Mouse (Mus musculus) thymus, postnatal 4 days (tissue): ENCODE results near the gene Frmd5.
"Not testable (repeated sequence)": the region's sequence is repeated elsewhere in the genome, so short reads cannot be mapped to it uniquely, and the experiment has no call there.

Source experiments
- DNase-seq: peaks from one replicate; pipeline ENCODE4 v3.0.0; 2021

Frmd5 gene

DNA sequence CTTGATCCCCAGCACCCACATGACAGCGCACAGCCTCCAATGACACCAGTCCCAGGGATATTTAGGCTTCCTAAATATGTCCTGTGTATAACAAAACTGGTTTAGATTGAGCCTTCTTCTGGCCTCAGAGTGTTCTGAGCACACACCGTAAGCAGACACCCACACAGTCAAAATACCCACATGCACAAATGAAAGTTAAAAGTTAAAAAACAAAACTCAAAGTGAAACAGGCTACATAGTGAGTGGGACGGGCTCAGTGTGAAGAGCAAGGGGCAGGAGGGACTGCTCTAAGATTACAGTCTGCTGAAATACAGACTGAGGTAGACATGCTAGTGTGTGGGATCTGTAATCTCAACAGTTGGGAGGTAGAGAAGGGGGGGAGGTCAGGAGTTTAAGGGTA is 236.8 kb downstream of the Frmd5 start:
- no peak for DNase-seq

DNA sequence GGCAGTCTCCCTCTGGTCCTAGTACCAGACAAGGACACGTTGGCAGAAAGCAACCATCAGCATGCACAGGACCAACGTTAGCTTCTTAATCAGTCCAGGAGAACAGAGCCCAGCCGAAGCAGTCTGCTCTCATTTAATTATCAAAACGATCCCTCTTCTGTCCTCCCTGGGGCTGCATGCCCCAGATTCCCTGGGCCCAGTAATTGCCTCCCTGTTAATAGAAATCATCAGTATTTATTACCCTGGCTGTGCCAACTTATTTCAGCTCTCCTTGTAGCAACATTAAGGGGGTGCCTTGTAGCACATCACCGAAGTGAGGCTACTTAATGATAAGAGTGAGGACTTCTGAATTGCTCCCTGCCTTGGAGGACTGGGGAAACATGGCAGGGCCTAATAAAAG is 241.0 kb downstream of the Frmd5 start:
- DNase-seq = no peak

DNA sequence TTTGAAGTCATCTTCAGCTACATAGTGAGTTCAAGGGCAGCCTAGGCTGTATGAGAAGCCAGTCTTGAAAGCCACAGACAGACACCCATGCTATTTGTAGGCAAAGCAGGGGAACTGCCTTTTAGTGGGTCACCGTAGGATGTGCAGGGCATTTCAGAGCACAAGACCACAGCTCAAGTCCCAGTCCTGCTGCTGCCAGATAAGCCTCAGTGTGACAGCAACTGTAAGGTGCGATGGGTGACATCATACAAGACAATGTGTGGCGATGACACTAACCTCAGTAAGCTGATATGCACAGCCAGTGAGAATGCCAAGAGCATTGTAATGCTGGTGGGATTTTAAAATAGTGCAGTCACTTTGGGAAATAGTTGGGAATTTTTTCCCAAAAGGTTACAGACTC is 243.8 kb downstream of the Frmd5 start:
- no peak for DNase-seq

DNA sequence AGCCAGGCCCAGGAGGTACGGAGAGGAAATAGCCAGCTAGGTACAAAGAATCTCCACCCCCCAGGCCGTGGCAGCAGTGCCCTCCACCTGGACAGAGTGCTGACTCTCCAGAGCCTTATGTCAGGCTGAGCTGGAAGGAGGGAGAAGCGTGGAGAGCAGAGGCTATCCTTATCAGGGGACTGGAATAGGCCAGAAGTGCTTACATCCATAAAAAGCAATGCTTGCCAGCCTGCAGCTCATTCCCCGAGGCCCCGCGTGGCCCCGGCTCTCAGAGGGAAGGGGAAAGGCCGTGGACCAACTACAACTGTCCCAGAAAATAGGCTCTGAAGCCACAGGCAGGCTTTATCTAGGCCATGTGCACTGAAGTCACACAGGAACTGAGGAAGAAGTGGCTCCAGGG is 255.6 kb downstream of the Frmd5 start:
- no peak for DNase-seq

DNA sequence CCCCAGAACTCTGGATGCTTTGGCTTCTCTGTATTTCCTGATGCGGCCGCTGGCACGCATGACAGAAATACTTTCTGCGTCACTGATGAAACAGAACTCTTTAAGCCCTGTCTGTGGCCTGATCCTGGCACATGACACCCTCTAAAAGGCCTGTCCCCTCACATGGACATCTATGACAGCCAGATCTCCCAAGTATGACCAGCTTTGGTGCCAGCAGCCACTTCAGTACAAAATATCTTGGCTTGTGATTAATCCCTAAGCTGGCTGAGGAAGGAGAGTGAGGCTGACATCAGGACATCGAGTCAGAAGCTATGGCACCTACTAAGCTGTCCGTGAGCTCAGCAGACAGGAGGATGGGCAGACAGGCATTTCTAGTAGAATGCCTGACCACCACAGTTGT is 257.3 kb downstream of the Frmd5 start:
- no peak for DNase-seq

DNA sequence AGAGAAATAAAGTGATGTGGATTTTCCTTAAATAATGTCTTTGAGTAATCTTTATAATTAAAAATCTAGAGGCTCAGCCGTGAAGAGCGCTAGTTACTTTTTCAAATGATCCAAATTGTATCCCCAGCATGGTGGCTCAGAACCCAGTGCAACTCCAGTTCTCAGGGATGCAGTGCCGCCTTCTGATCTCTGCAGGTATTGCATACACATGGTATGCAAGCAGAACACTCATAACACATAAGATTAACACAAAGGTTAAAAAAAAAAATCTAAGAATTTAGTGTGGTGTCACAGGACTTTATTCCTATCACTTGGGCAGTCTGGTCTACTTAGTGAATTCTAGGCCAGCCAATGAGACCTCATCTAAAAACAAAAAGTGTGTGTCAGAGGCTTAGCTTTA is 262.1 kb downstream of the Frmd5 start:
- peak; percentile 16 for DNase-seq

DNA sequence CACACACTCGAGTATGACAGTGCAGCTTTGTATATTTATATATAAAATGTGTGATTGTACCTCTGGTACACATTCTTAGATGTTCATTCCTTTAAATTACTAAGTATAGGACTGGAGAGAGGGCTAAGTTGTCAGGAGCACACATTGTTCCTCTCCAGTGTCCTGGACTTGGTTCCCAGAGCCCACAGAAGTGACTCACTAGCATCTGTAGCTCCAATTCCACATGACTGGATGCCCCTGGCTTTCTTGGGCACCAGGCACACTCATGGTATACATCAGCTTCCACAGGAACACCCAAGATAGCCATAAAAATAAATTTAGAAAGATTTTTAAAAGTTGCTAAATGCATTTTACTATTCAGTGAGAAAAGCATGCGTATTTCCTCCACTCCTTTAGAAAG is 281.8 kb downstream of the Frmd5 start:
- no peak for DNase-seq

DNA sequence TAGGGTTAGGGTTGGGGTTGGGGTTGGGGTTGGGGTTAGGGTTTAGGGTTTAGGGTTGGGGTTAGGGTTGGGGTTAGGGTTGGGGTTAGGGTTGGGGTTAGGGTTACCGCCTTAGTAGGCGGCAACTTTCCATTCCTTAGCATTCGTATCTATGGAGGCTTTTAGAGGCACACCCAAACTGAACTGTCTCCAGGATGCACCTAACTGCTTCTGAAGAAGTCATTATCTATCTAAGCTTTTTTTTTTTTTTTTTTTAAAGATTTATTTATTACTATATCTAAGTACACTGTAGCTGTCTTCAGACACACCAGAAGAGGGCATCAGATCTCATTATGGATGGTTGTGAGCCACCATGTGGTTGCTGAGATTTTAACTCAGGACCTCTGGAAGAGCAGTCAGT is 284.1 kb downstream of the Frmd5 start:
- DNase-seq = not testable (repeated sequence)

DNA sequence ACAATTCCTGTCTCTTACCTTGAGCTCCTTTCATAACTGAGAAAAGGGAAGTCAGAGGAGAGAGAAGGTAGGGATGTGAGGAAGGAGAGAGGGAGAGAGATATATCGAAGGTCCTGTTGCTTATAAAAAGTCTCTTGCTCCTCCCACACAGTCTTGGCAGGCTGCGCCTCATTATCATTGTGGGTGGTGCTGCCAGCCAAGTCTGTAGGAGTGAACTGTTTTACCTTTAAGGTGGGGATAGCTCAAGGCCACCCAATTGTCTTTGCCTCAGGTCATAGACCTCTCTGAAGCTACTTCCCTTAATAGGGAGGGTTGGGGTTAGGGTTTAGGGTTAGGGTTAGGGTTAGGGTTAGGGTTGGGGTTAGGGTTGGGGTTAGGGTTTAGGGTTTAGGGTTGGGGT is 284.9 kb downstream of the Frmd5 start:
- DNase-seq = no peak

DNA sequence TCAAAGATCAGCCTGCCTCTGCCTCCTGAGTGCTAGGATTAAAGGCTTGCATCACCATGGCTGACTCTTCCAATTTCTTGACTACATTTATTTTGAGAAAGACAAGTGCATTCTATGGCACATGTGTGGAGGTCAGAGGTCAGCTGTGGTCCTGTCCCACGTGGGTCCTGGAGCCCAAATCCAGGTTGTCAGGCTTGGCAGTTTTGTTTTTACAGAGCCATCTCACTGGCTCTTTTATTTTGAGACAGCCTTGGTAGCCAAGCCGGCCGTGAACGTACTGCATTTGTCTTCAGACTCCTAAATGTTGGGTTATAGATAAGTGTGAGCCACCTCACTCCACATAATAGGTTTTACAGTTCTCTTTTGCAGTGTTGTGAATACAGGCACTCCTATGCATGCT is 288.2 kb downstream of the Frmd5 start:
- not testable (repeated sequence) for DNase-seq

DNA sequence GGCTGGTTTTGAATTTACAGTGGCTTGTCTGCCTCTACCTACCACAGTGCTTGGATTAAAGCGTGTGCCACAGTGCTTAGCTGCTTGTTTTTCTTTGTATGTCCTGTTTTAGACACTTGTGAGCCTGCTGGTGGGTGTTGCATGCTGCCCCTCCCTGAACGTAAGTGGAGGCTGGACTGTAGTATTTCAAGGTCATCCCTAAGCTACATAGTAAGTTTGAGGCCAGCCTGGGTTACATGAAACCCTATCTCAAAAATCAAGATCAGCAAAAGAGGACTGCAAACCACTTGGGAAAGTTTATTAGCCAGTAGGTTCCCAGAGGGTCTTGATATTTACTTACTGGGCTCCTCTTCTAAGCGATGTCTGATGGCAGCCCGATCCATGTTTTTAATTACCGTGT is 288.8 kb downstream of the Frmd5 start:
- DNase-seq = no peak

DNA sequence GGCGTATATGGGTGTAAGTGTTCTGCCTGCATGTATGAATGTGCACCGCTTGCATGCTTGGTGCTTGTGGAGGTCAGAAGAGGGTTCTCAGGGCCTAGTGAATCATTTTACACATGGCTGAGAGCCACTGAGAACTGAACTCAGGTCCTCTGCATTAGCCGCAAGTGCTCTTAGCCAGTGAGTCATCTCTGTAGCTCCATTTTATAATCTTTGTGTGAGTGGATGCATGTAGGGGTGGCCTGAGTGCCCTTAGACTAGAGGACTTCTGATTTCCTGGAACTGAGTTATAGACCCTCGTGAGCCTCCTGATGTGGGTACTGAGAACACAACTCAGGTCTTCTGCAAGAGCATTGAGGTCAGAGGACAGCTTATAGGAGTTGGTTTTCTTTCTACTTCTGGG is 292.7 kb downstream of the Frmd5 start:
- DNase-seq = no peak

DNA sequence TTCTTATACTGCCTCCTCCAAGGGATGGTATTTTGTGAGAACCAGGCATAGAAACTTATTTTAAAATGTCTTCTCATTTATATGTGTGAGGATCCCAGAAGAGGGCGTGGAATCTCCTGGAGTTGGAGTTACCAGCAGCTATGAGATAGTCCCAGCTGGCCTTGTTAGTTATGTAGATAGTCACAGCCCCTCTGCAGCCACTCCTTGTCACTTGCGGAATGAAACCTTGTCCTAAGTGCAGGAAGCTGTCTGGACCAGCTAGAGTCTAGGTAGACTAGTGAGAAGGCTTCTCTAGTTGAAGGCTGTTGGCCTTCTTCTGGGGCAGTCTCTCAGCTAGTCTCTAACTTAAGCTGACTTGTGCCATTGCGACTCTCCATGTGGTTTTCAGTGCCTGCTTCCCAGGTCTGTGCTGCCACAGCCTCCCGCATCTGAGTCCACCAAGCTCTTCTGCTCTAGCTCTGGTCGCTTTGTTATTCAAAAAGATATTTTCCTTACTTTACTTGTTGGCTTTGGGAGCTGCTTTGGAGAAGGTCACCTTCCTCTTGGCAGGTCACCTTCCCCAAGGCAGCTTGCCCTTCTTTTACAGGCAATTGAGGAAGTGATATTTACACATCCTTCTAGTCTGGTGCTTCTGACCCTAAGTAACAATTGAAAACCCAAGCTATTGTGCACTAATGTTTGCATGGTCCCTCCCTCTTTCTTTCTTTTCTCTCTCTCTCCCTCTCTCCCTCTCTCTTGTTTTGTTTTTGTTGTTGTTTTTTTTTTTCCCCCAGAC is 293.7 kb downstream of the Frmd5 start:
- not testable (repeated sequence) for DNase-seq

DNA sequence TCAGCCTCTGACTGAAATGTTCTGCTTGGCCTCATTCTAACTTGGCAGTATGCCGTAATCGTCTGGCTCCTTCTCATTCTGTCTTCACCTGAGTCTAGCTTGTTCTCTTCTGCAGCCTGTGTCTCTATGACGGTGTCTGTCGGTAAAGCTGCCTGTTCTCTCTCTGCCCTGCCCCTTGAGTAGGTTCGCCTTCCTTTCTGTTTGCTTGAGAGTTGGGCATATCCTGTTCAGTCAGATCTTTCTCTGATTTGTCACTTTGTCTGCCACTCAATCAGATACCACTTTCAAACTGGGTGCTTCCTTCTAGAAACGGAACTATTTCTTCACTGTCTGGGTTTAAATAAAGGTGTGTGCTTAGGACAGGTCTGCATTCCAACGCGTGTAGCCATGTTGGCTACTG is 295.5 kb downstream of the Frmd5 start:
- peak; percentile 12 for DNase-seq

DNA sequence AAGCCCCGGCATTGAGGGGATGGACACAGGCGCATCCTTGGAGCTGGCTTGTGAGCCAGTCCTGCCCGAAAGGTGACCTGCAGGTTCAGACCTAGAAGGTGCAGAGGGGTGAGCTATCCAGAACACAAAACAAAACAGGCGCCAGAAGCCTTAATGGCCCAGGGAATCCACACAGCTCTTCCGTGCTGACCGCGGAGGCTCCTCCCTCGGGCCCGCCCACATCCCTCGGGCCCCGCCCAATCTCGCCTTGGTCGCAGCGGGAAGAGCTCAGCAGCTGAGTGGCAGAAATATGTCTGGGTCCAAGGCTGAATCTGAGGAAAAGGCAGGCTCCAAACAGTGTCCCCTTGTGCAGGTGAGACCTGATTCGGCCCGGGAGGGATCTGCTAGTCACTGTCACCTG is 297.3 kb downstream of the Frmd5 start:
- DNase-seq = peak; percentile 73

DNA sequence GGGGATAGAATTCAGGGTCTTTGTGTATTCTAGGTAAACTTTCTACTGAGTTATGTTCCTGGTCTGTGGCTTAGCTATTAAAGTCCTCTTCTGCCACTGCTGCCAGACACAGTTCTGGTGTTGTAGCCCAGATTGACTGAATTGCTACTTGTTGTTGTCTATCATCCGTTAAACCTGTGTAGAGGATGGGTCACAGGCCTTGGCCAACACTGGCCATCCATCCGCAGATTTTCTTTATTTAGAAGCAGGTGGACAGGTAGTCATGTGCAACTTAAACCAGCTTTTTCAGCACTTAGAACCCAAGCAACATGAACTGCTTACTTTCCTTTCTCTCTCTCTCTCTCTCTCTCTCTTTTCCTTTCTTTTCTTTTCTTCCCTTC is 298.9 kb downstream of the Frmd5 start:
- no peak for DNase-seq

DNA sequence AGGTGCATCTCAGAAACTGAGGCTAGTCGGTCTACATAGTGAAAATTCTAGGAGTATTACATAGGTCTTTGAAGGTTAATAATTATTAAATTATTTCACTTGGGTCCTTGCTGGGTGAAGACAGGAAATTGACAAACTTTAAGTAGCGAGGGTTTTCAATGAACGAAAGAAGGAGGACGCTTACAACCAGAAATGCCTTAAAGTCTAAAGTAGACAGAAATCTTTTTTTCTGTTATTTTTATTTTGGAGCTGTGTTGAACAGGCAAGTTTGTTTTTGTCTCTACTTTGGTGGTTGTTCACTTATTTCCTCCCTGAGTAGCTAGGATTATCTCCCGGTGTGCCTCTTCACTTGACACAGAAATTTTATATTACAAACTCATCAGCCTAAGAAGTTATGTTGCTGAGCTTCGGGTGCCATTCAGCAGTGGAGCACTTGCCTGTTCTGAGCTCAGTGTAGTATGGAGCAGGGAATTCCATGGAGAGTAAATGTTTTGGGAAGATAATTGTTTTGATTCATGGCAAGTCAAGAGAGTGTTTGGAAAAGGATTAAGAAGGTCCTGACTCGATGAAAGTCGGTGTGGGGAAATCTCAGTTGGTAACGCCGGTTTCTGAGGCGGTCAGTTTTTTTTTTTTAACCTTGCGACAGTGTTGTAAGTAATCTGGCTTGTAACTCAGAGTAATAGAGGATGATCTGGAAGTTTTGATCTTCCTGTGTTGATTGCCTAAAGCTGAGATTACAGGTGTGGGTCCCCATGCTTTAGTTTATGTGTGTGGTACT is 299.5 kb downstream of the Frmd5 start:
- DNase-seq = no peak

DNA sequence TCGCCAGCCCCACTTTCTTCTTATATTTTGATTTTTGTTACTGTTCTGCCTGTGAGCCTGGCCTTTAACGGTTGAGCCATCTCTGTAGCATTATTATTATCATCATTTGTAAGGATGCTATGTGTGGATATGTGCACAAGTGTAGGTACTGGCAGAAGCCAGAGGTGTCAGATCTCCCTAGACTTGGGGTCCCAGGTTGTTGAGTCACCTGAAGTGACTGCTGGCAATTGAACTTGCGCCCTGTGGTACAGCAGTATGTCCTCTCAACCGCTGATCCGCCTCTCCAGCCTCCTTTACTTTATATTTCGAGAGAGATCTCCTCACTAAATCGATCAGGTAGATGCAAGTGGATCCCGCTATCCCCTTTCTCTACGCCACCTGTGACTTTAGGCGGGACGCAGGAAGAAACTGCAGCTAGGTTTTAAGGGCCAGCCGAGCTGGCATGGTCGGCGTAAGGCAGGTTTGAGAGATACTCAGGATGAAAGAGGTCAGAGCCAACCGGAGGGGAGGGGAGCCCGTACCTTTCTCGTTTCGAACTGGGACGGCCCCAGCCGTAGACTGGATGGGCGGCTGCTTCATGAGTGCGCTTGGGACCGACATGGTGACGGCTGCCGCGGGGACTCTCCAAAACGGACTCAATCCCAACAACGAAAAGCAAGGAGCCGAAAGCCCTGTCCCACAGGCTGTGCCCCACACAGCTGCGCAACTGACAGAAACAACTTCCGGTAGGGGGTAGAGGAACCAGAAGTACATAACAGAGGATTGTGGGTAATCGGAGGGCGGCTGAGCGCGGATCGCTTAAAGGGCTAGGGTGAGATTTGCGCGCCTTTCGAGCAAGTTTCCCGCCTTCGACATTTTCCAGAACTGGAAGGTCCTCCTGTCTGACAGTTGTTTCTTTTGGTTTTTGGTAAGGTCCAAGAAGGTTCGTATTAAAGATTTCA is 300.7 kb downstream of the Frmd5 start, which contains the start of the genes Mfap1a and Wdr76:
Gene Mfap1a (minus strand): TSS at position 724 of the 941 bp plus-strand sequence.
Gene Wdr76 (plus strand): TSS at position 782 of the 941 bp plus-strand sequence.
- DNase-seq = peak; percentile 85

DNA sequence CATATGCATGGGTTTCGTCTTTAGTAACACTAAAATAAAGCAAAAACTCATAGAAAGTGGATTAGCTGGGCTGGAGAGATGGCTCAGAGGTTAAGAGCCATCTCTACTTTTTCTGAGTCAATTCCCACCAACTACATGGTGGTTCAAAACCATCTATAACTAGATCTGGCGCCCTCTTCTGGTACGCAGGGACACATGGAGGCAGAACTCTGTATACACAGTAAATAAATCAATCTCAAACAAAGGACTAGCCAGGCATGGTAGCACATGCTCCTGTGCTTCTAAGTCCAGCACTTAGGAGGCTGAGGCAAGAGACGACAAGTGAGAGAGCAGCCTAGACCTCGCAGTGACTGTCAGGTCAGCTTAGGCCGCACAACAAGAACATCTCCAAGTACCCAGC is 305.3 kb downstream of the Frmd5 start:
- not testable (repeated sequence) for DNase-seq
